Mouse (Mus musculus) cerebellum, adult 2 months (tissue): ENCODE results near the gene Atg13.

ENCODE experiments used
- CTCF ChIP-seq: fragments of 200-500 bp; IDR thresholded peaks from 2 replicates; pipeline ENCODE4 v1.5.1; 2011; ENCODE audit warnings: low read depth, mild to moderate bottlenecking, control low read depth, low read length, moderate library complexity, borderline replicate concordance; ENCODE audit not compliant: insufficient read depth
- POLR2A ChIP-seq: fragments of 200-500 bp; IDR thresholded peaks from 2 replicates; pipeline ENCODE4 v1.6.1; 2011; ENCODE audit warnings: low read length, control low read depth, borderline replicate concordance; ENCODE audit not compliant: insufficient read depth

GRCm38 (mm10) chr2:91727011-91727410, 16.6 kb upstream of the Atg13 start:
- TF ChIP-seq CTCF = no peak
- no peak for TF ChIP-seq POLR2A
